Mouse (Mus musculus): ENCODE data around the gene Osbpl9. TPM values are rescaled to one million over a fixed set of nuclear protein-coding genes. Genes with fewer than 3 reads are reported as not detected.

Osbpl9 gene
- total RNA-seq, 2 experiments from 2014 or later: 66.6 to 81.4 TPM

DNA sequence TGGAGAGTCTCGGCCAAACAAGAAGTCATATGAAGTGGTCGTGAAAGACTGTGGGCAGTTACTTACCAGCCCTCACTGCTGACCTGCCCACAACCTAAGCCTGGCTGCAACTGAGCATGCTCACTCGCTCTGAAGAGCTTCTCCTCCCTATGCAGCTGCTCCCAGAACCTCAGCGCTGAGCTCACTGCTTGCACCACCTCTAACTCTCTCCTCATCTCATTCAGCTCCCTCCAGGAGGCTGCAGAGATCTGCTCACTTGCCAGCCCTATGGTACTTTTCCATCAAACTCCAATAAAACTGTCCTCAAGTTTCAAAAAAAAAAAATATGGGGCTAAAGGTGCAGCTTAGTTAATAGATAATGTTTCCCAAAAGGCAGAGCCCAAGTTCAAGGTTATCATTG is 63.5 kb downstream of the Osbpl9 start:
- DNase-seq: no peak
- intact Hi-C loops (cut with DNase I): no loop called here

DNA sequence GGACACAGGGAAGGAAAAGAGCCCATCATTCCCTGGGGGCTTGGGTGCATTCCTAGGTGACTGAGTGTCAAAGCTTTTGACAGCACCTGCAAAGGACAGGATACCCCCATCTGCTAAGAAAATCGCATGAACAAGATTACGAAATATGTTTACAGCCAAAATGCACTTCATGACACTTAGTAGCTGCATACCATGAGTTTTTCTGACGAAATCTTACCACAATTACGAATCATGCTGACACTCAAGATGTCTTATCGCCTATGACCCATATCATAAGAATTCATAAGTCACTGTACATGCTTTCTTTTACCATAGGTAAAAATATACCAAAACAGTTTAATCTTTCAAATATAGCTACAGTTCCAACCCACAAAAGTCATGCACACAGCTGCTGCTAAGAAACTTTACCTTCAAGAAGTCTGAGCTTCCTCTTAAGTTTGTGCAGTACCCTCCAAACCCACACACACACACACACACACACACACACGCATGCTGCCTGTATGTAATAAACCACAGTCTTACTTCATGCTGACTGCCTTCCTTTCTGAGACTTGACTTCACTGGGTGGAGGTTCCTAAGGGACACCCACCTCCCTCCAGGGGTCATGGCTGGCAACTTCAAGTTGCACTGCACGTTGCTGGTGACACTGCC is 65.5 kb downstream of the Osbpl9 start:
- intact Hi-C loops (cut with DNase I): no loop called here
- no peak for DNase-seq

DNA sequence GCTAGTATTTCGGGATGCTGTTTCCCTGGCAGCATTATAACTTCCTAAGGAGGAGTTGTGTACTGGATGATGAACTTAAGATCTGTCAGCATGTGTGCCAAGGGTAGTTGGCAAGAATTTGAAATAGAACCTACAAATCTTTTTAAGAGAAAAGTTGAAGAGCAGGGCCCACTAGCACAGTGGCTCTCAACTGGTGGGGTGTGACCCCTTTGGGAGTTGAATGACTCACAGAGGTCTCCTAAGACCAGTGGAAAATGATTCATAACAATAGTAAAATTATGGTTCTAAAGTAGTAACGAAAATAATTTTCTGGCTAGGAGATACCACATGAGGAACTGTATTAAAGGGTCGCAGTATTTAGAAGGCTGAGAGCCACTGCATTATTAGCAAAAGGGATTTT is 67.1 kb downstream of the Osbpl9 start:
- intact Hi-C loops (cut with DNase I): no loop called here
- DNase-seq: no peak

DNA sequence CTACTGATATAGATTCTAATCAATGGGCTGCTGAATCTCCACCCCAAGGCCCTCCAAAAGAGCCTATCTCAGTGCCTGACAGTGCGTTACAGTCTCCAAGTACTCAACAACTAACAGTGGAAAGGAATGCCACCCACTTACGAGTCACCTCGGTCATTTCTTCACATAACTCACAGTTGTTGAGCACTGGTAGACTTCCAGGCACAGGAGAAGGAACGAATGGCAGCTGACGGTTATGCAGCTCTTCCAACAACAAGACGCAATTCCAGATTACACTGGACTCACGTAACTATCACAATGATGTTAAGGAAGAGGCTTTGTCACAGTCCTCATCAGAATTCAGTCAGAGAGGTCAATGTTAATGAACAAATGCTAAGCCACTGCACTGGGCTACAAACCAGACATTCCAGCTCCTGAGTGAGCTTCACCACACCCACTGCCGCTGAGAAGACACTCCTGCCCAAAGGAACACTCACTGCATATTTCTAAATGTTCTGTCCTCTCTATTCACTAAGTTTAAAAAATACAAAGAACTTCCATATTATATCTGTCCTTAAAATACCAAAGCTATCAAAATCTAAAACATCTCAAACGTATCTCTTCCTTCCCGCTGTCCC is 70.7 kb downstream of the Osbpl9 start:
- intact Hi-C loops (cut with DNase I): no loop called here
- no peak for DNase-seq

DNA sequence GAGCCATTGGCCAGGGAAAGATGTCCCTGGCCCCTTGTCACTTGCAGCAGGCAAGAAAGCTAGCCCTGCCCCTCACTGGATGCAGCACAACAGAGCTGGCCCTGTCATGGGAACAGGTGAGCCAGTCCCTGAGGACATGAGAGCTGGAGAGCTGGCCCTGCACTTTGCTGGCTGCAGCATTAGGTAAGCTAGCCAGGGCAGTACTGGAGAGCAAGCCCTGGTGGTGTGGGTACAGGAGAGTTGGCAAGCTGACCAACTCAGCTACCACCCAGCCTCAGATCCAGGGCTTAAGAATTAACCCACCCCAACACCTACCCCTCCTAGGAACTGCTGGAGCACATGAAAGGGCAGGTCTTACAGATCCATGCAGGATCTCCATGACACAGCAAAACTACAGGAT is 73.1 kb downstream of the Osbpl9 start:
- intact Hi-C loops (cut with DNase I): no loop called here
- no peak for DNase-seq

DNA sequence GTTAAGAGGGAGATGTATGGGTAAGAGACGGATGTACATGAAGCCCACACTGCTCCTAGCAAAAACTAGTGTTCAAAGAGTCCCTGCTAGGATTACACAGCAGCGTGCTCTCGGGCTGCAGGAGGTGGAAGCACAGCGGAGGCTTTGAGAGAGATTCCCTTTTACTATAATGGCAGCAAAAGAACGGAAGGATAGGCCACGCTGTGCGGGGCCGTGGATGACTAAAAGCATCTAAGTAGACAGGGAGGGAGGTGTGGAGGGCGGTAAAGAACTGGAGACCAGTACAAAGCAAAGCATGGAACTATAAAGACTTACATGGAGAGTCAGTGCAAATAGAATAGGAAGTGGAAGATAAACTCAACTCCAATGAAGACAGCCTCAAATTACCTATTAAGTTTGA is 74.1 kb downstream of the Osbpl9 start:
- DNase-seq: no peak
- intact Hi-C loops (cut with DNase I): no loop called here

DNA sequence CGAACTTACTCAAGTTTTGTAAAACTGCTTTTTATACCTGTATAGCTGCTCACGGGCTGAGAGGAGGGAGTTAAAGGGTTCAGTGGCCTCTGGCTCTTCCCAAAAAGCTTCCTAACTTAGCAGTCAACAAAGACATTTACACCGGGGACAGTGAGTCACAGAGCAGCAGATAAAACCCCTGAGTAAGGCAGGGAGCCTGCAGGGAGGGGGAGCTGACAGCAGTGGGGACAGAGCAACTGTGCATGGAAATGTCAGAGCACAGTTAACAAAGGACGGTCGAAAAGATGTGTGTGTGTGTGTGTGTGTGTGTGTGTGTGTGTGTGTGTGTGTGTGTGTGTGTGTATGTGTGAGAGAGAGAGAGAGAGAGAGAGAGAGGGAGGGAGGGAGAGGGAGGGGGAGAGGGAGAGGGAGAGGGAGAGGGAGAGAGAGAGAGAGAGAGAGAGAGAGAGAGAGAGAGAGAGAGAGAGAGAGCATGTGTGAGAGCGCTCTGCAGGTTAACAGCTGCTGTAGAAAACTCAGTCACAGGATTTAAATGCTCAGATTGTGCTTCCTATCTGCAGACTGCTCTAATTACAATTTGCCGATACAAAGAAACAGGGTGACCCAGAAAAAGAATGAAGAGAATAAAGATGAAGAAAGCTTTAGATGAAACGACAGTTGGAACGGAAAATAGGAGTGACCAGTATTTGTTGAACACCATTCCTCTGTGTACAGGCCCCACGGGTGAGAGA is 75.1 kb downstream of the Osbpl9 start:
- intact Hi-C loops (cut with DNase I): no loop called here
- DNase-seq: no peak

DNA sequence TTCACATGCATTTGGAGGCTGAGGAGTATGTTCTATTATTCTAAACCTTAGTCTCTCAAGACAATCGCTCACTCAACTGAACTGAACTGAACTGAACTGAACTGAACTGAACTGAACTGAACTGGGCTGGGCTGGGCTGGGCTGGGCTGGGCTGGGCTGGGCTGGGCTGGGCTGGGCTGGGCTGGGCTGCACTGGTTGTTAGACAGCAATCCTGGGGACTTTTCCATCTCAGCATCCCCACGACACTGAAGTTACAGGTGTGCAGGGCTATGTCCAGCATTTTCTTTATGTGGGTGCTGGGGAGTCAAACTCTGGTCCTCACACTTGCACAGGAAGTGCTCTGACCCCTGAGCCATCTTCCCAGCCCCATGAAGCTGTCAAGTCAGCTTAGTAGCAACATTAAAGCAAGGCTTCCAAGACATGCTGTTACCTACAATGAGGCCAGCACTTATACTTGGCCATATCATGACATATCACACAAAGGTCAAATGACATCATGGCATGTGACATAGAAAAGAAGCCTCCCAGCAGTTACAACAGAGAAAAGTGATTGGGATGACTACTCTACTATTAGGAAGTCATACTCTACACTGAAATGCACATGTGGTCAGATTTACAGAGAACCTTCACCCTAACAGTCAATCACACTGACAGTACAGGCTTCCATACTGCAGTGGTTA is 76.2 kb downstream of the Osbpl9 start:
- DNase-seq: no peak
- intact Hi-C loops (cut with DNase I): no loop called here

DNA sequence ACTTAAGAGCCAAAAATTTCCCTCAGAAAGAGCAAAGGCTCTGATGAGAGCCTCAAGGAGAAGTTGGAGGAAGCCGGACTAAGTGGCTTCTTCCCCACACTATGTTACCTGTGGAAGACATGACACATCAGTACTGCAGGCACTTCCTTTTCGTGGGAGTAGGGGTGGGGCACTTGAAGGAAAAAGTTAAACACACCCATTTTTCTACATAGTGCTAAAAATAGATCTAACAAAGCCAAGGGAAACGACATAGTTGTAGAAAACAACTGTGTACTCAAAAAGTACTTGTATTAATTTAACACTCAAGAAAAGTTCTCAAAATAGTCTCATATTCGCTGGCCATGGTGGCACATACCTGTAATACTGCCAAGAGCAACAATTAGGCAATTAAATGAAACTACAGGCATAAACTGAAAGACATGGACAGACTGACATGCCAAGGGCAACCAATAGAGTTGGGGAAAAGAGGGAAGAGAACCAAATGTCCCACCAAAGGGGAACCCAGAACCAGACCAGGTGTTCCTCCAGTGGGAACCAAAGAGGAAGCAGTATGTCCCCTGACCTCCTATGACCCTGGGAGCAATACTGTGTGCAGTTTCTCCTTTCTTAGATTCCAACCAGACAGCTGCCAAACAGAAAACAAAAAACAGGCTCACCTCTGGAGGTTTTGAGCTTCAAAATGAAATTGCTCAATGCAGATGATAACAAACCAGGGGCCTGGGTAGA is 79.1 kb downstream of the Osbpl9 start:
- intact Hi-C loops (cut with DNase I): no loop called here

DNA sequence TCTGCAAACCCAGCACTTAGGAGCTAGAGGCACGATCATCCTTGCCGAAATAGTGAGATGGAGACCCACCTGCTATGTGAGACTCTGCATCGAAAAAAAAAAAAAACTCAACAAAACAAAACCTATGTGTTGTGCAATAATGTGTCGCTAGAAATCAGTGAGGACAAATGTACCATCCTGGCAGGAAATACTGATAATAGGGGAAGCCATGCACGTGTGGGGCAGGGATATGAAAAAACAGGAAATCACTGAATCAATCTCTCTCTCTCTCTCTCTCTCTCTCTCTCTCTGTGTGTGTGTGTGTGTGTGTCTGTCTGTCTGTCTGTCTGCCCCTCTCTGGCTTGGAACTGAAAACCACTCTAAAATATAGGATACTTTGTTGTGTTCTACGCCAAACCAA is 81.3 kb downstream of the Osbpl9 start:
- DNase-seq: no peak
- intact Hi-C loops (cut with DNase I): no loop called here

More for the DNA sequence above, 79.1 kb downstream of the Osbpl9 start:
- no peak for DNase-seq

DNA sequence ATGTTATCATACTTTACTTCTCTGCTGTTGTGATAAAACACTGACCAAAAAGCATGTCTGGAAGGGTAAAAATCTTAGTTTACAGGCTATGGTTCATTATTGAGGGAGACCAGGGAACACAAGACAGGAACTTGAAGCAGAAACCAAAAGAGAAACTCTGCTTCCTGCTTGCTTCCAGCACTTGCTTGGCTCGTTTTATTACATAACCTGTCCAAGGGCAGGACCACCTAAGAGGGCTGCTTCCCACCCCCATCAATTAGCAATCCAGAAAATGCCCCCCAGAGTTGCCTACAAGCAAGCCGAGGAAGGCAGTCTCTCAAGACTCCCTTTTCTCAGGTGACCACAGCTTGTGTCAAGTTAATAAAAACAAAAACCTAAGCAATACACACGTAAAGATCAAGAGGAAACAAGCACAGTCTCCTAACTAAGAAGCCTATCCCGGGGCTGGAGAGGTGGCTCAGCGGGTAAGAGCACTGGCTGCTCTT is 82.4 kb downstream of the Osbpl9 start:
- no peak for DNase-seq
- intact Hi-C loops (cut with DNase I): no loop called here

DNA sequence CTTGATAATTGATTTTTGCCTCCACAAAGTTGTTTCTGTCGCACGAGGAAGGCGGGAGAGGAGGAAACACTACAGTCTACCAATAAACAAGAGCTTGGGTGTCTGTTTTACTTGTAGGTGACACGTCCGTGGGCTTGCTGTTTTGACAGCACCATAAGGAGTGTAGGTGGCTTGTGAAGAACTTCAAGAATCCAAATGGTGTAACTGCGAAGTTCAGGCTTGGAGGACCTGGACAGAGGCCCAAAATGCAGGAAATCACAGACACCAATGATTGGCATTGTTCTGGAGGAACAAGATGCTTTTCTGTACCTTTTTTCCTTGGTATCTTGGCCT is 83.8 kb downstream of the Osbpl9 start:
- intact Hi-C loops (cut with DNase I): no loop called here
- no peak for DNase-seq

DNA sequence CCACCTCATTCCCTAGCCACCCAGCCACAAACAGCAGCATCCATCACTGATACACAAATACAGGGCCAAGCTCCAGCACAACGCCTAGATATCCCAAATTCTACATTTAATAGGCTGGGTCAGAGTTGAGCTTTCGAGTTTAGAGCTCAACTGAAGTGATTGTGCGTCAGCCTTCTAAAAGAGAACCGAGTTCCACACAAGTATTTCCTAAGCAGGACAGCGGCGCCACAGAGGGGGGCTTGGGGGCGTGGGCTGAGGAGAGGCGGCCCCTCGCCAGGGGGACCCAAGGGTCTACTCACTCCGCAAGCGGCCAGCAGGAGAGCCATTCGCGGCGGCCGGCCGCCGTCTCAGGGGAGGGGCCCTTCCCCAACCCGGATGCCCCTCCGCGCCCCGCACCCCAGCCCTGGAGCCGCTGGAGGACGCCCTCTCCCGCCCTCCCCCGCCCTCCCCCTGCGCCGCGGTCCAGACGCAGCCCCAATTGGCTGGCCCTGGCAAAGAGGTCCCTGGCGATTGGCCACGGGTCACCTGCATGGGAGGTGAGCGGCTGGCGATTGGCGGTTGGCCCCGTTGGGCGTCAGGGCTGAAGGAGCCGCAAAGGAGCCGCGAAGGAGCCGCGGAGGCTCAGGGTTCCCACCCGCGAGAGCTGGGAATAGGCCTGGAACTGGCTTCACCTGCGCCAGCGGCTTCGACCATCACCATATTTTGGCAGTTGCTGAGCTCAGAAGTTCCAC is 84.3 kb downstream of the Osbpl9 start:
- DNase-seq: peak; percentile 93
- intact Hi-C loops (cut with DNase I): no loop called here

DNA sequence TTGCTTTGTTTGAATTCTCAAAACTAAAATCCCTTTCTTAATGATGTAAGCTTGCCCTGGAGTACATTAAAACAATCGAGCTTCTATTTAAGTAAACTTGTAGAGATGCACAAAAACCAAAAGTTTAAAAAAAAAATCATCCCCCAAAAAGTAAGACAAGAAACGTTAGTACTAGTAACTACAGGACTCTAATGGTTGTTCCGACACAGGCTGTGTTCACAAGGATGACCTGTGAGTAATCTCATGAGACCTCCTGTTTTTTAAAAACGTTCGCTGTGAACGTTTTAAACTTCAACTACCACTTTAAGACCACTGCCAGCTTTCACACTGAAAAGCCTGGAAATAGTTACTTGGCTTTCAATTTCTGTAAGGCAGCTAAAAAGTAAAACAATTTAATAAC is 85.1 kb downstream of the Osbpl9 start:
- no peak for DNase-seq
- intact Hi-C loops (cut with DNase I): no loop called here

DNA sequence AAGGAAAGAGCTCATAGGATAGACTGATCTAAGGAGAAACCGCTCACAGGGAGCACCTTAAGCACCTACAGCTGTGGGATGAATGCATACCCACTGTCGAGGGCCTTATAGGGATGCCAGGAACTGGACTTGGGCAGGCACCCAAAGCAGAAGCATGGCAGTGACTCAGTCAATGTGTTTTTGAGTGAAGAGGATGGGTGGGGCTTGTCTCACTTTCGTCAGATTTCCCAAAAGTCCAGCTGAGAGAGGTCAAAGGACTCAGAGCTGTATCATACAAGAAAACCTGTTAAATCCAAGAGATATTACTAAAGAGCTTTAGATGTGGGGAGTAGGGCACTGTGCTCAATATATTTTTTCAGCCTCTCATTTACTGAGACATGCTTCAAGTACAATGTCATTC is 85.6 kb downstream of the Osbpl9 start:
- DNase-seq: no peak
- intact Hi-C loops (cut with DNase I): no loop called here

DNA sequence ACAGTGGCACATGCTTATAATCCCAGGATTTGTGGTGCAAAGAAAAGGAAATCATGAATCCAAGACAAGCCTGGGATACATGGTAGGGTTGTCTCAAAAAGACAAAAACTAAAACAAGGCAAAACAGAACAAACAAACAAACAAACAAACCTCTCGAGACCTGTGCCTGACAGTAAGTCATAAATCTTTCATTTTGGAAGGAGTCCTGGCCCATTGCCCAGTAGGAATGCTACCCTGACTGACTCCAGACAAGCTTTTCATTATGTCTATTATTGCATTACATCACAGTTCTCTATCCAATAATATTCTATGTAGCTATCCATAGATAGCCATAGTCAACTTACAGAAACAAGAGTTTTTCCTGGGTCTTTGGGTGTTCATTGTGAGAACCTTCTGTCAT is 86.3 kb downstream of the Osbpl9 start:
- no peak for DNase-seq
- intact Hi-C loops (cut with DNase I): no loop called here

DNA sequence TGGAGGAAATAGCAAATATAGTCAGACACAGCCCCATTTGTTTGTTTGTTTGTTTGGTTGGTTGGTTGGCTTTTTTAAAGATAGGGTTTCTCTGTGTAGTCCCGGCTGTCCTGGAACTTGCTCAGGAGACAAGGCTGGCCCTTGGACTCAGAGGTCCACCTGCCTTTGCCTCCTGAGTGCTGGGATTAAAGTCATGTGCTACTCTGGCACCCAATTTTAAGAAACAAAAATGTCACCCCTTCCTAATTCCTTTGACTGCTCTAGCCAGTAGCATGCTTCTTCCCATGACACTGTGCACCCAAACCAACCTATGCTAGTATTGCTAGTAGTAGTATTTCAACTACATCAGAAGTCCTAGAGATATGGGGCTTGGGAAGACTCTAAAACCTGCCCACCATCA is 87.8 kb downstream of the Osbpl9 start:
- intact Hi-C loops (cut with DNase I): no loop called here

DNA sequence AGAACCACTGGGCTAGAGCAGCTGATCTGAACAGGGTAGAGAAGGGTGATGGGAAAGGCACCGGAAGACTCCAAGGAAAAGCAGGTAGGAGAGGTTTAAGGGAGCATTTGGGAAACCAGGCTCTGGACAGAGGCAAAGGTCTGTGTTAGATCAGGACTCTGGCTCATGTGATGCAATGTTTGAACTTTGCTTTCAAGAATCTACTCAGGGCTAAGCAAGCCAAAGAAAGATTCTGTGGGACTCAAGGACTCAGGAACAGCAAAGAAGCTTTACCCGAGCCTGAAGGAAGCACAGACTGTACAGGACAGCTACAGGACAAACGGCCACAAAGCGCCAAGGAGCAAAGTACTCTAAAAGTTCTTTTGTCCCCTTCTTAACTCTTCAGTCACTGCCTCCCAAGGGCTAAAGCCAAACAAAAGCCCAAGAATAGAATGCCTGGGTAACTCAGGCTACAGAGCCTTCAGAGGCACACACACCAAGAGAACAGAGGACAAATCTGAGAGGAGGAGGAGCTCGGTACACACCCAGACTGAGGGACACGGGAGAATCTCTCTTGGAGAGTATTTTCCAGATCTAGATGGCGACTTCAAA is 89.1 kb downstream of the Osbpl9 start:
- DNase-seq: no peak
- intact Hi-C loops (cut with DNase I): no loop called here

More for the DNA sequence above, 87.8 kb downstream of the Osbpl9 start:
- no peak for DNase-seq

DNA sequence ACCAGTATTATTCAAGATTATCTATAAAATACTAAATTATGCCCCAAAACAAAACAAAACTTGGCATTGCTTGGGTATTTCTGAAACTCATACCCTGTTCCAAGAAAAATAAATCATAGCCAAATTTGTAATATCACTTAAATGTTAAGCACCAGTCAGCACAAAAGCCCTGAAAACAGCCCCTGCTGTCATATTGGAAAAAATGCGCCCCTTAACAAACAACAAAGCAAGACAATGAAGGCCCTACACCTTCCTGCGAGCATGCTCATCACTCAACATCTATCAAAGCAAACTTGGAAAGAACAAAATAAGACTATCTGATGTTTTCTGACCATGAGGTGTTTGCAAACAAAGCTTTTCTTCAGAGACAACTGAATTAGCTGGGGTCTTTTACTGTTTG is 91.1 kb downstream of the Osbpl9 start:
- no peak for DNase-seq
- intact Hi-C loops (cut with DNase I): no loop called here

DNA sequence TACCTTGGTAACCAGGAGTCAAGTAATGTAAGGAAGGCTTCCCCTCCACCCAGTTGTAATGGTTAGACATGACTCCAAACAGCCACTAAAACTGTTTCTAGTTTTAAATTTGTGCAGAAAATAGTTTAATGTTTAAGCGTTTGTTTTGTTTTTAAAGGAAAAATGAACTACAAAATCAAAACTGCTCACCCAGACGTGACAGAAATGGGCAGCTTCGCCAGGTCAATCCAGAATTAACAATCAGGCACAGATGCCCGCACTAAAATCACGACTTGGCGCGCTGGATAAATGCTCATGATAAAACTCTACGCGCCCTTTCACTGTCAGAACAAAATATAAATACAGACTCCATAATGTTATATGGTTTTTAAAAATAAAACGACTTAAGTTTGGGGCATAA is 92.4 kb downstream of the Osbpl9 start:
- intact Hi-C loops (cut with DNase I): no loop called here
- DNase-seq: no peak

Measured in left cerebral cortex, postnatal 4 days (tissue).